Mouse (Mus musculus): ENCODE data around the gene Ttll5. TPM values are rescaled to one million over a fixed set of nuclear protein-coding genes. Genes with fewer than 3 reads are reported as not detected.
A peak's percentile ranks its signal among the peaks of the same experiment; 100 is the strongest.

Ttll5 gene
- polyA plus RNA-seq, 3 experiments from 2014 or later, result 8.6 to 9.5 (median 8.7) TPM

DNA sequence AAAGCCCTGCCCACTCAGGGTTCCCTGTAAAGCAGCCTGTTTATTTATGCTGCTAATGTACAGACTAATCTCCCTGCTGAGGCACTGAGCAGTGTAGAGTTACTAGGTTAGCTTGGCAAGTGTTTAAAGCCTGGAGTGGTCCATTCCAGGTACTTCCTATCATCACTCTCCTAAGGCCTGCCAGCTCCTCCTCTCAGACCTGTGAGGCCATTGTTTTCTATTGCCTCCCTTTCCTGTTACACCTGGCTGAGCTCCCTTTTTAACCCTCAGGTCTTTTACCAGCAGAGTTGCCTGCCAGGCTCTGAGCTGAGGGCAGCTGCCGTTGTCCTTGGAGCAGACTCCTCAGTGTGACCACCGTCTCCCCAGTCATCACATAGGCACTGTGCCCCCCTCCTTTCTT, 146.3 kb downstream of the Ttll5 start:
- no peak for ATAC-seq

DNA sequence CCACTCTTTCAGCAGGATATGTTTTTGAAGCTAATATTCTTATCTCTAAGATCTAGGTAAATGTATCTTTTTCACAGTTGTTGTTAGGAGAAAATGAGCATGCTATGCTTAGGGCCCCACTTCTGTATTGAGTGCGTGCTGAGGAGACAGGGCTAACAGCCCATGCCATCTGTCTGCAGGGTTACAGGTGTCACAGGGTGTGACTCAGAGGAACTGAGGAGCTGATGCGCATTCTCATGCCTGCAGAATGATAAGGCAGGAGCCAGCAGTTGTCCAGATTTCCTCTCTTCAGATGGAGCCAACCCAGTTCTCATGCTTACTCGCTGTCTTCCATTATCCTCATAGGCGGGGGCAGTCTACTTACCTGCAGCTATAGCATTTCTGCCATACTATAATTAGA, 147.2 kb downstream of the Ttll5 start:
- no peak for ATAC-seq

DNA sequence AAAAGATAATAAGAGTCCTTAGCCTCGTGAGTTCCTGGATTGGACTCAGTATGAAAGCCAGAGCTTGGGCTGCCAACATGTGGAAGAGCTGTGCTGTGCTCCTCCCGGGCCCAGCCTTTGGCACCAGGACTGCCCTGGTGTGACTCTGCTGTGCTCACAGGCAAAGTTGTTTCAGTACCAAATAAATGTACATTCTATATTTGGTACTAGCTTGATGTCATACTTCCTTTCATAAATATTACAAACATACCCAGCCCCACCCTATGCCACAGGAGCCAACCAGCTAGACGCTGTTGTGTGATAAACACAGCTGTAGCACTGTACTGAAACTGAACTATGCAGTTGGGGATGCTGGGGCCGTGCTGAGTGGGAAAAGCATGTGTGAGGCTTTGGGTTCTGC, 149.1 kb downstream of the Ttll5 start:
- peak; percentile 72 for ATAC-seq

DNA sequence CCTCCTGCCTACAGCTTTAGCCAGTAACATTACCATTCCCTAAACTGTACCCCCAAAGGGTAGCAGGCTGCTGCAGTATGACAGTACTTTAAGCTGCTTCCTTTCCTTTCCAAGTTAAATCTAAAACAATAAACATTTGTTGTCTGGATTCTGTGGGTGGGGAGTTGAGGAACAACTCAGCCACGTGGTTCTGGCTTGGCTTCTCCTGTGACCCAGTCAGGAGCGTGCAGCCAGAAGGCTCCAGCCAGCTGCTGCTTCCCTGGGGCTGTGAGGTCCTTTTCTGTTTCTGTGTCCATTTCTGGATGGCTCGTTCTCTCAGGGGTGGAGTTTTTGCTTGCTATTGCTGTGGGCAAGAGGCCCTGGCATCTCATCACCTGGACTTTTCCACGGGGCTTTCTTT, 149.6 kb downstream of the Ttll5 start:
- no peak for ATAC-seq

DNA sequence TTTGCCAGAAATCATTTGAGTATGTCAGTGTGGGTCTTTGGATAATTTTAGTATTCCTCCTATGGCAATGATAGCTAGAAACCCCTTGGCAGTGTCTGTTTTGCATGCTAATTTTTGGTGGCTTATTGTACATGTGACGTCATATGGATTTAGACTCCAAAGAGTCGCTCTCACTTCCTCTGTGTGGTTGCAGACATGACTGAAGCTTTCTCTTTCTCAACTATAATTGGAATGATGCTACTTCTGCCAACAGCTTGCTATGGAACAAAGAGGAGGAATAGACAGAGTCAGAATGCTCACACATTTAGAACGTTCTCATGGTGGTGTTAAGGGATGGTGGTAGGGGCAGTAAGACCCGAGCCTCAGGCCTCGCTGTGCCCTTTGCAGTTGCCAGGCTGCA, 155.5 kb downstream of the Ttll5 start:
- ATAC-seq, result no peak

DNA sequence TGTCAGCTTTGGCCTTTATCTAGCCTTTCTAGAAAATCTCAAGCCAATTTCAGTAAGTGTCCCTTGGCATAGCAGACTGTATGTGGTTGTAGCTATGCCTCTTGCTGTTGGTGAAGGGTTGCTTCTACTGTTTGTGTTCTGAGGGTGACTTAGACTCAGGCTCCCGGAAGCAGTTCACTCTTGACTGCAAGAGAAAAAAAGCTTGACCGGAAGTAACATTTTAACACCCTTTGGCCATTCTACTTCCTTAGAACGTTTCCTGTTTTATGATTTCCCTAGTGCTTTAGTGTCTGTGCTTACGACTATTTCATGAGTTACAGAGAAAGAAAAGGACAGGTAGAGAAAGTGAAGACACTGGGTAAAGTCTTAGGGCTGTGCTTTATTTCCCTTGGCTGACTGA, 161.1 kb downstream of the Ttll5 start:
- ATAC-seq, result no peak

DNA sequence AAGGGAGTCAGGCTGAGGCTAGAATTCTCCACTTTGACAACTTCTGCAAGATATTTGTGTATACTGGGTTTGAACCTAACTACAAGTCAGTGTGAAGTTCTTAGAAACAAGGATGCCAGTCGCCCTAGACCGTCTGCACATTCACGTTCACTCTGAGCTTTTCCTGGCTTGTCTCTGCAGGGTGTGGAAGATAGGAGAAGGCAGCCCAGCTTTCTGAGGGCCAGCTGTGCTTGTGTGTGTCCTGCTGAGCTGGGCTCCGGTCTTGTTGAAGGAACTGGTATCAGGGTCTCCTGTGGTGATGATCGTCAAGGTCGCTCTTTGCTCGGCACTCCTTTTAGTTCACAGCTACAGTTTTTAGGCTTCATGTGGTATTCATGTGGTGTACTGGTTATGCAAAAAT, 161.6 kb downstream of the Ttll5 start:
- no peak for ATAC-seq

DNA sequence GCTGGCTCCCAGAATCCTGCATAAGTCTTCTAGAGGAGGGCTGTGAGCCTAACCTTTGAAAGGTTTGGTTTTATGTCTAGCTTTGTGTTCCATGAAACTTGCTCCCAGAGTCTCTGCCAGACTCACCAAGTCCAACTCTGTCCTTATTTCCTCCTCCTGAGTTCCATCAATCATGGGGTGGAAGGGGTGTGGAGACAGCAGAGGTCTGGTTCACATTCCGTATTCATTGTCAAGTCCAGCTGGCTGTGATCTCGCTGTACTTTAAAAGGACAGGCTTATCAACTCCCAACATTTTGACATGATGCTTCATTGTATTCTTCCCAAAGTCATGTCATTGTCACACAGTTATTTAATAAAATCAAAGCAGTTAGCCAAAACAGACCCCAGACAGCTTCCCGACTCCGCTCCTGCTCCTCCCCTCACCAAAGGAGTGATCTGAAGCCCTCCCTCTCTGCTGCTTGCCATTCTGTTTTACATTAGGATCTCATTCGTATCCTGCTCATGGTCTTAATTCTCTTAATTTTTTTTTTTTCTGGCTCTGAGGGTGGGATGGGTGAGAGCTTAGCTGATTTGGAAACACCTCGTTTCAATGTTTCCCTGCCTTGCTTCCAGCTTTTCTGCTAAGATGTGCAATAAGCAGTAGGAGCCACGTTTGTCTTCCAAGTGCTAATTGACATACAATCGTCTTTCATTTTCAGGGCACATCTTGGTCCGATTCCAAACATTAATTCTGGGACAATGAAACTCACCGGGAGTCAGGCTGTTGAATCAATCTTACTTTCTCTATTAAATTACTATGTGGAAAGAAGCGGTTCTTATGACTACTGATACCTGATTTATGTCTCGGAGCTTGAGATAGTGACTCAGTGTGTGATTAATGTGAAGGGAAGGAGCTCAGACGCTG, 162.3 kb downstream of the Ttll5 start:
- no peak for ATAC-seq

DNA sequence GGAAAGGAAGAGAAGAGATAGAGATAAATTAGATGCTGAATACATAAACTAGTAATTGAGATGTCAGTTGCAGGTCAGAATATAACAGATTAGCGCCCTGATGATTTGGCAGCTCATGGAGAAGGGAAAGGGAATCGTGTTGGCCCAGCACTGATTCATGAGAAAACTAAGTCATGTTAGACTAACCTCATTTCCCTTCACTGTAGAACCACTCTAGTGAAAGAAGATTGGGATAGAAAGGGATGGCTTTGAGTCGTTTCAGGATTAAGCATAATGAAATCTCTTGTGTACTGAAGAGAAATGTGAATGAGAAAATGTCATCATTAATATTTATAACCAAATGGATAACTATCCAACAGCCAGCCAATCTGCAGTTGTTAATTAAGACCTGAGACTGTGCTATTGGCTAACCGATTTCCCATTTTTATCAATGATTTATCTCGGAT, 163.0 kb downstream of the Ttll5 start:
- no peak for ATAC-seq

DNA sequence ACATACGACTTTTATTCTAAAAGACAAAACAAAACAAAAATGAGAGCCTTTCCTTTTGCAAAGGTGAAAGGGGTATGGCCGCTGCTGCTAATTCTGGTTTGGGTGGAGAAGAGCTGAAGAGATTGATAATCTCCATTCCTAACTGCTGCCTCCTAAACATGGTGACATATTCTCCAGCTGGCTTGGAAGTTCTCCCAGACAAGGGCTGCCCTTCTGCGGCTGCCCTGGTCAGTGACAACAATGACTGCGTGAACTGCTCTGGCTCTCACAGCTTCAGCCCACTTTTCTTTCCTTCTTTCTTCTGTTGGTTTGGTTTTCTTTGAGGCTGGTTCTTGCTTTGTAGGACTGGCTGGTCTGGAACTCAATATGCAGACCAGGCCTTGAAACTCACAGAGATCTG, 163.7 kb downstream of the Ttll5 start:
- no peak for ATAC-seq

DNA sequence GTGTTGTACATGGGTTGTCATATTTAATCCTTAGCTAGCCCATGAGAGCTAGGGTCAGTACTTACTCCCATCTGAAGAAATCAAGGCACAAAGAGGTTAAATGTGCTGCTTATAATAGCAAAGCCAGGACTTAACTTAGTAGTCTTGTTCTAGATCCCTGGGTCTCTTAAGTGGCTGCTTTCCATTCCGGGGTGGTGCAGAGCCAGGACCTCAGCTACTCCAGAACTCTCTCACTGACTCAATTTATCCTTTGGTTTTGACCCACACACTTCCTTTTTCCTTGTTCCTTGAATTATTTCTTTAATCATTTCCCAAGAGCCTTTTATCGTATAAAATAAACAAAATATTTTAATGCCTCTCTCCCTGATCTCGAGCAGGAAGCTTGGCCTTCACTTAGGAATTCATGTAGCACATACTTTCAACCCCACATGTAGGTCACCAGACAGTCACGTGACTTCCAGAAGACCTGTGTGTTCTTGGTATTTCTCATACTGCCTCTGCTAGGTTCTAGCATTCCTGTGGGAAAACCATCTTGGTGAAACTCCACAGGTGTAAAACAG, 164.4 kb downstream of the Ttll5 start:
- ATAC-seq, result no peak

DNA sequence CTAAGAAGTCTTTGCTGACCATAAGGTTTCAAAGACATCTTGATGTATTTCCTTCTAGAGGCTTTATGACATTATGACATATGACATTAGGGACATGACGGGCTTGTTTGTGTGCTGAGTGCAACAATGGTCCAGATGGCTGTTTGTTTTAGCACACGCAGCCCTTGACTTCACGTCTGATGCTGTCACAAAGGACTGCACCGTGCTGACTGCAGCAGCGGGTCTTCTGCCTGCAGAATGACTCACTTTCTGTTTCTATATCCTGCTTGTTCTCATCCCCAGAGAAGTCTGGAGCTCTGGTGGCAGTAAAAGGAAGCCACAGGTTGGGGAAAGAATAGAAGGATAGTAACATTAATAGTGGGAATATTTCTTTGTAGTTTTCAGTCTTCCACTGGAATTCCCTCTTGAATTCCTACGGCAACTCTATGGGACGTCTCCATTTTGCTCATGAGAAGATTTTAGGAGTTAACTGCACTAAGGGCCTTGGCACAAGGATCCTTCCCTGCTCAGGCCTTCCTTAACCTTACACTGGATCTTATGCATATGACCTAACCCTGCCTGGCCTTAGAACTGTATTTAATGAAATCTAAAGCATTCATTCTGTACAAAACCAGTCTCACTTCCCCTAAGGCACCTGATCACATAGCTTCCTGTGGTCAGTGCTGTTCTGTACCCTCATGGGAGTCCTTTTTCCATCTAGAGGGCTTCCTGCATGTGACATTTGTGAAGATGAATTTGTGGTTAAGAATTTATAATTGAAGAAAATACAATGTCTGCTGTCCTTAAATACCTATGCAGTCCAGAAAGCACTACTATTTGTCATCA, 167.8 kb downstream of the Ttll5 start:
- peak; percentile 50 for ATAC-seq

DNA sequence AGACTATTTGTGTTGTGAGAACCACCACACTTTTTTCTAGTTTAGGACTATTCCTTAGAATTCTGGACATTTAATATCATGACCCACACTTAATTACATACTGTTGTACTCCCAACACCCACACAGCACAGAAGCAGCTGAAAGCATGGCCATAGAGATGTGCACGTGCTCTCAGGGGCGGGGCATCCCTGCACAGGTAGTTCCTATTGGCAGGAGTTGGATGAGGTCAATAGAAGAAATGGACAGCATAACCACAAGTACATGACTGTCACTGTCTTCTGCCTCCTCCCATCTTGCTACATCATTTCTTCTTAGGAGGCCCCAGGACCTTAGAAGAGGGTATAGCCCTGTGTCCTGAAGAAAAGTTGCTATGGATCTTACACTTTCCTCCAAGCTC, 168.4 kb downstream of the Ttll5 start:
- no peak for ATAC-seq

DNA sequence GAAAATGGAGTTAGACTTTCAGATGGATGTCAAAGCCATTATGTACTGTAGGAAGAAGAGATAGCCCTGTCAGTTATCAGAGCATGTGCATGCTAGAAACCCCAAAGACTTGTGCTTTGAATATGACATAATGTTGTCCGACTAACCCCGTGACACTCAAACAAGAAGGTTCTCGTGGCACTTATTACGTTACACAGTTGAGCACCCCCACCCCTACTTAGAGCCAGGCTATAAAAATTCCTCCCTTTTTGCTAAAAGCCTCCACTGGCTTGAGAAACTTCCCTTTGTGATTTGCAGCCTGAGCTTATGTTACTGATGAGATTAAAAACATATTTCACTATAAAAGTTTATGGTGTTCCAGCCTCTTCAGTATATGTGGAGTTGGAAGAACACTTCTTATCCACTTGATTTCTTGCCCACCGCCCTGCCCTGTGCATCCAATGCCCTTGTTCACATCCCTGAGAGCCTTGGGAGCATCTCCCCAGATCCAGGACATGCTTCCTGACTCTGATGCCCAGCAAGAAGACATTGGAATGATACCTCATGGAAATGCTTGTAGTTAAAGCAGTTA, 169.4 kb downstream of the Ttll5 start:
- ATAC-seq, result no peak

DNA sequence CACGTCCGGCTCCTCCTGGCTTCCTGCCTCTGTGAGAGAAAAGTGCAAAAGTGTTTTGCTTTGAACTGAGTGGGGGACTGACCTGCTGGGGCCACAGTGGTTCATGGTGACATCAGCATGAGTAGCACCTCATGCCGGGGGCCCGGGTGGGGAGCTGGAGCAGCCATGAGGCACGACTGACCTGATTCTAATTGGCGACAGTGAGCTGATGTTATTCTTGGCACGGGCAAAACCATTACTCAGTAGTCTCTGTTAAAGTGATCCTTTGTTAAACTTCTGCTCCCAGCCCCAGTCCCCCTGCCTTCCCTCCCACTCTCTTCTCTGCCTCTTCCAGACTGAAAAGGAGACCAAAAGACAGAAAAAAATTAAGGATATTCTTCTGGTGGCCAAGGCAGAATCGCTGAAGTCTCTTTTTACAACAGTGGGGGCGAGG, 176.2 kb downstream of the Ttll5 start:
- ATAC-seq, result no peak

DNA sequence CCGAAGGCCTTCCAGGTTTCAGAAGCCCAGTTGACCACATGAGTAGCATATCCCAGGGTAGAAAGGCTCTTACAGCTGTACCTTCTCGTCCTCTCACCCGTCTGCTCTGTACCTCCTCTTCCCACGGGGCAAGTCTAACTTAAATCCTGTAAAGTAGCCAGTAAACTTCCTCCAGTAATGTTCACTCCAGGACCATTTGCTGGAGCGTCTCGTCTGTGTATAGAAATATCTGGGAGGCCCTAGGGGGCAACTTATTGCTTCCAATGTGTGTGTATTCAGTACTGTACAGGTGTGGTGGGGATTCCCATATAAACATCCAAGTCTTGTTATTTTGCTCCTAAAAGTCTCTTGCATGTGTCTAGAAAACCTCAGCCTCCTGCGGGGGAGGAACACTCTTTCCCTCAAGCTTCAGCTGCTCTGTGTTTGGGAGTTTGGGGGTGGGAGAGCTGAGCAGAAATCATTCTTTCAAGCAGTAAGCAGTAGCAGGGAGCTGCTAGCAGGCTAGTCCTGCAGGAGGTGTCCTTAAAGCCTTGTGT, 176.7 kb downstream of the Ttll5 start:
- no peak for ATAC-seq

DNA sequence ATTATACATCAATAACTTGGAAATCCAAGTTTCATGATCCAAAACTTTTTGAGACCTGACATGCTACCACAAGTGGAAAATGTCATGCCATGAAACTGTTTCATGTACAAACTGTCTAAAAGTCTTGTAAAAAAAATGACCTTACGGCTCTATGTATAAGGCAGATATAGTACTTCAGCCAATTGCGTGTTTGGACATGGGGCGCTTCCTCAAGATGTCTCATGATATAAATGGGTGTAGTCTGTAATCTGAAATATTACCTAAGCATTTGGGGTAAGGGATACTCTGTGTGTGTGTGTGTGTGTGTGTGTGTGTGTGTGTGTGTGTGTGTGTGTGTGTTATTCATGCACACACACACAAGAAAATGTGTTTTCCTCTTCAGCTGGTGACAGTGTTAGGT, 180.2 kb downstream of the Ttll5 start:
- ATAC-seq, result no peak

DNA sequence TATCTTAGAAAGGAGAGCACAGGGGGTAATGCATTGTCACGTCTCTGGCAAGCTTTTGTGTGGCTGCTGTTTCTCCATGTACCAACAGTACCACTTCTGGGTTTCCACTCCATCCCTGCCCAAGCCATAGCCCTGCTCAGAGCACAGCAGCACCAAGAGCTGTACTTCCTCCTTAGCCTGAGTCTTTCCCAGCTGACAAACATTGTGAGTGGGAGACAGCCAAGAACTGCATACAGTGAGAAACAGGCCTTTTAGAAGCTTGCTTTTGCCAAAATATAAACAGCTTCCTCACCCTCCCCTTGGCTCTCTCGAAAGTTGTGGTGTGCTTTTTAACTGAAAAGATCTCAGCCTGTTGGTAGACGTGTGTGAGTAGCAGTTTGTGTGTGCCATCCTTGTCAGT, 182.9 kb downstream of the Ttll5 start:
- ATAC-seq, result no peak

DNA sequence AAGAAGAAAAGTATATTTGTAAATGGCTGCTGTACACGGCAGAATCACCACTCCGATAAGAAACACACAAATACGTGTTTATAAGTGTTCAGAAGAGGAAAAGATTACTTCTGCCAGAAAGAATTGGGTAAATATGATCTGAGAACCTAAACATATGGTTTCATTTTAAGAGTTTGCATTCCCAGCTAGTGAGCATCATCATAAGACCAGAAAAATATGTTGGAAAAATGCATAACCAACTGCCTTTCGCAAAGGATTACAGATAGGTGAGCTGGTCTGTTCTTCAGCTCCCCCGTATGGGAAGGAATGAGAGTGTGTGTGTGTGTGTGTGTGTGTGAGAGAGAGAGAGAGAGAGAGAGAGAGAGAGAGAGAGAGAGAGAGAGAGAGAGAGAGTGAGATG, 186.2 kb downstream of the Ttll5 start:
- ATAC-seq, result no peak

DNA sequence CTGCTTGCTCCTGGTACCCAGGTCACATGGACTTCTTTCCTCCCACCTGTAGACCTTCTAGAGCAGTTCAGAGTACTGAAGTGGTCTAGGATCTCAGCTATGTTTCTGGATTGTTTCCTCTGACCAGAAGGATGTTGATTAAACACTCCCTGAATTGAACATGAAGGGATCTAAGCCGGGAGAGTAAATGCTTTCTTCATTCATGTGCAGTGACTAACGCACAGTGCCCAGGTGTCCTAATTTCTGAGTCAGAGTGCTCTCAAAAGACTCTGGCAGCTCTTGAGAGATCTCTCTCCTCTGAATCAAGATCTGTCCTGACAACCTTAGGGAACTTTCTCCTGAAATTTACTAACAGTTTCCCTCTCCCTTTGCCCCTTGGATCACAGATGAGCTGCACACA, 187.7 kb downstream of the Ttll5 start:
- no peak for ATAC-seq

DNA sequence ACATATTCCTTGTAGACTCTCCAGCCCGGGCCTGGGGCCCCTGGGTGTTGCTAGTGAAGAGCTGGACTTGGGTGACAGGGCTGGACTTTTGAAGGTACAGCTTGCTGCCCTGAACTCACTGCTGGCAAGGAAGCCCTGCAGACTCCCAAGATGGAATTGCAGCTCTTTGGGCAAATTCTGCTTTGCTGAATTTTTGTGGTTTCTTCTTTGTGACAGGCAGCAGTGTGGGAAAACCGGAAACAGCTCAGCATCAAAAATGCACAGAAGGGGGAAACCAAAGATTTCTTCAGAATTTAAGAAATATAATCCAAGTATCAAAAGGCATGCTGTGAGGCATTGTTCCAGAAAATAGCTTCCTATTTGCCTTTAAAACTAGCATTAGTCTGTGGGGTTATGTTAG, 189.7 kb downstream of the Ttll5 start:
- ATAC-seq, result no peak

DNA sequence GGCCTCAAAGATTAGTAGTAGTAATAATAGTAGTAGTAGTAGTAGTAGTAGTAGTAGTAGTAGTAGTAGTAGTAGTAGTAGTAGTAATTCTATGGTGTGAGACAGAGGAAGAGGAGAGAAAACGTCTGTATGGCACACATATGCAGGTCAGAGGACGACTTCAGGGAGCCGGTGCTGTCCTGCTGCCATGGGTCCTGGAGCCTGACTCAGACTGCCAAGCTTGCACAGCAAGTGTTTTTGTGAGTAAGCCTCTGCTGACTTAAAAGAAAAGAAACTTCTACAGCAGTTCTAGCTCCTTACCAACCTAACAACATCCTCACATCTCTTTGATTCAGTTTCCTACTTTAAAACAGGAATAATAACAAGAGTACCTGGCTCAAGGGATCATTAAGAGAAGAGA, 190.2 kb downstream of the Ttll5 start:
- ATAC-seq, result no peak

DNA sequence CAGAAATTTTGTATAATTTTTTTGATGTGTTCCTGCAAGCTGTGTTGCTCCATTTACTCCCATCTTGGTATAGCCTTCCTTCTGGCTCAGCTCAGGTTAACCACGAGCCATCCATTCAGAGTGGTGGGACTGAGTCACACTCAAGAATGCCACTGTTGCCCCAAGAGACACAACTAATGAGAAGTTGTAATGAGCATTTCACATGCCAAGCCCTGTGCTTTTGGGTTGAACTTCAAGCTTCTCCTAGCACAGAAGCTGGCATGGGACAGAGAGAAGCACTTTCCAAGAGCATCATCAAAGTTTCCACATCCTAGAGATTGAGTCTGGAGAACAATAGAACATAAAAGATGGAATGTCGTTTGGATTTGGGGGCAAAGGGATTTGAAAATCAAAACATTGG, 190.7 kb downstream of the Ttll5 start:
- no peak for ATAC-seq

All from inflammation-experienced regulatory T-cells, adult 6 months (primary cell).